Mouse (Mus musculus) liver, embryonic 14.5 days (tissue): ENCODE results near the gene Itsn2. TPM values are rescaled to one million over a fixed set of nuclear protein-coding genes. Genes with fewer than 3 reads are reported as not detected.
A peak's percentile ranks its signal among the peaks of the same experiment; 100 is the strongest.

Experiments used
- ATAC-seq: fragments of 200-750 bp; cut with Nextera tagmentation; 2 replicates; pipeline ENCODE4 v1.8.0; 2017; ENCODE audit warnings: moderate number of reproducible peaks, mild to moderate bottlenecking, moderate library complexity; ENCODE audit not compliant: insufficient read depth
- DNase-seq, 3 experiments: peaks; one replicate each; pipeline ENCODE4 v3.0.0-alpha.2; 2012 to 2013; ENCODE audit warnings: low read depth in 3 of 3, low spot score in 3 of 3
- H3K27ac ChIP-seq: fragments of 300-500 bp; sonication (generic); 2 replicates; pipeline ENCODE4 v1.5.1; 2014; ENCODE audit warnings: moderate library complexity, mild to moderate bottlenecking, control low read depth, inconsistent platforms
- H3K27me3 ChIP-seq: fragments of 300-500 bp; sonication (generic); 2 replicates; pipeline ENCODE4 v1.6.1; 2014; ENCODE audit warnings: mild to moderate bottlenecking, low read length, moderate library complexity; ENCODE audit not compliant: control insufficient read depth, insufficient read depth
- H3K36me3 ChIP-seq: fragments of 300-500 bp; sonication (generic); replicated peaks from 2 replicates; pipeline ENCODE4 v1.6.1; 2014; ENCODE audit warnings: low read depth; ENCODE audit not compliant: control insufficient read depth, insufficient read depth
- H3K4me1 ChIP-seq, 2 experiments: fragments of 200-500 bp in 1 of 2; fragments of 300-500 bp in 1 of 2; sonication (generic) in 1 of 2; replicated peaks; 2 replicates each; pipeline ENCODE4 v1.6.1; 2012 to 2014; ENCODE audit warnings: antibody characterized with exemption in 1 of 2, inconsistent platforms in 1 of 2, low read length in 1 of 2; ENCODE audit not compliant: control insufficient read depth in 2 of 2, insufficient read depth in 2 of 2
- H3K4me2 ChIP-seq: fragments of 300-500 bp; sonication (generic); 2 replicates; pipeline ENCODE4 v1.6.1; 2014; ENCODE audit warnings: low read depth, mild to moderate bottlenecking, control low read depth, moderate library complexity
- H3K4me3 ChIP-seq, 2 experiments: fragments of 200-500 bp in 1 of 2; fragments of 300-500 bp in 1 of 2; sonication (generic) in 1 of 2; 2 replicates each; pipeline ENCODE4 v1.5.1; 2012 to 2014; ENCODE audit warnings: low read depth in 2 of 2, low read length in 2 of 2, mild to moderate bottlenecking in 2 of 2, control low read depth in 1 of 2, inconsistent platforms in 1 of 2, moderate library complexity in 1 of 2; ENCODE audit not compliant: insufficient read depth in 1 of 2
- H3K9ac ChIP-seq: fragments of 300-500 bp; sonication (generic); replicated peaks from 2 replicates; pipeline ENCODE4 v1.6.1; 2014; ENCODE audit warnings: mild to moderate bottlenecking, control low read depth, moderate library complexity
- H3K9me3 ChIP-seq: fragments of 300-500 bp; sonication (generic); 2 replicates; pipeline ENCODE4 v1.6.1; 2016; ENCODE audit warnings: low read length, mixed read lengths; ENCODE audit not compliant: control insufficient read depth
- CTCF ChIP-seq: IDR thresholded peaks from 2 replicates; pipeline ENCODE4 v1.5.1; 2016; ENCODE audit warnings: antibody characterized with exemption, low read depth, control low read depth
- EP300 ChIP-seq: IDR thresholded peaks from 2 replicates; pipeline ENCODE4 v1.6.1; 2016; ENCODE audit warnings: antibody characterized with exemption, low read depth
- WGBS: fragments of 180-500 bp; shearing (Covaris S2); extraction: QIAGEN DNeasy Blood & Tissue Kit; methylation state at CpG from one replicate; pipeline ENCODE4 v1.1.7; 2014; ENCODE audit not compliant: insufficient replicate concordance; 5-methylcytosine and 5-hydroxymethylcytosine counted together
- polyA plus RNA-seq, 2 experiments: library from polyadenylated mRNA; depleted of rRNA in 1 of 2; stranded (reverse) in 1 of 2; unstranded in 1 of 2; fragments of >200 nt; fragmentation: Nextera tagmentation in 1 of 2; extraction: Ambion mirVana in 1 of 2; gene quantifications; 2 replicates each; pipeline versions ENCODE4 v1.2.1 to v1.2.3; 2012 to 2014

Gene Itsn2
- polyA plus RNA-seq, 2 experiments, result 13.2 to 22.5 TPM

DNA sequence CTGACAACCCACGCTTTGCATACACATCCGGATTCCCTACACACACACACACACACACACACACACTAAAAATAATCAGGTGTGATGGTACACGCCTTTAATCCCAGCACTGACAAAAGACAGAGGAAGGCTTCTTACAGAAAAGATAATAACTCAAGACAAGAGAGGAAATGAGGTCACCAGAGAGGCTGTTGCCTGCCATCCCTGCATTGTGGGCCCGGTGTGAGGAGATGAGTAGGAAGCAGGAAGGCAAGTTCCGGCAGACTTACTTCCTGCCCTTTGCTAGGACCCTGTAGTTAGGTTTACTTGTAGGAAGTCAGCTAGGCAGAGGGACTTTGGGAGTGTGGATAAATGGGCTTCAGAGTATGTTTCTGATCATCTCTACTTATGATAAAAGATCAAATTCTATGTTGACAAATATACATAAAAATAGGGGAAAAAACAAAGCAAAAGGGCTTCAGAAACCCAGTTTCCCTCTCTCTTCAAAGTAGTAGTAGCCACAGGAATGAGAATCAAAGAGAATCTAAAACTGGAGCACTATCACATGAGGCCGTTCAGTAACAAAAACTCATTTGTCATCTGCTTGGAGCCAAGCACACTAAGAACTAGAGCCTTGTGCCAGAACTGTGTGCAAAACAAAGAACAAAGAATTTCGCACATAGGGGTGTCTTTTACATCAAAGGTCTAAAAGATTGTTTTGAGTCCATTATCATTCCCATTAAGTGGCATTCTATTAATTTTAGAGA, 72.7 kb downstream of the Itsn2 start:
- peaks cover 17% of the 10 kb centered on the region for H3K36me3 ChIP-seq
- H3K9me3 ChIP-seq, result no peaks in the 10 kb centered on the region
- WGBS, result 64% methylated on average over 7 of the region's 7 CpGs
- ATAC-seq, result no peak
- no peak for TF ChIP-seq EP300
- no peak for TF ChIP-seq CTCF
- H3K9ac ChIP-seq, result no peak overlapping the region
- no peaks in the 10 kb centered on the region for H3K4me1 ChIP-seq
- no peak overlapping the region for H3K4me2 ChIP-seq
- no peak overlapping the region for H3K4me3 ChIP-seq
- H3K27ac ChIP-seq, result no peak overlapping the region
- no peaks in the 10 kb centered on the region for H3K27me3 ChIP-seq
- no peak for DNase-seq

DNA sequence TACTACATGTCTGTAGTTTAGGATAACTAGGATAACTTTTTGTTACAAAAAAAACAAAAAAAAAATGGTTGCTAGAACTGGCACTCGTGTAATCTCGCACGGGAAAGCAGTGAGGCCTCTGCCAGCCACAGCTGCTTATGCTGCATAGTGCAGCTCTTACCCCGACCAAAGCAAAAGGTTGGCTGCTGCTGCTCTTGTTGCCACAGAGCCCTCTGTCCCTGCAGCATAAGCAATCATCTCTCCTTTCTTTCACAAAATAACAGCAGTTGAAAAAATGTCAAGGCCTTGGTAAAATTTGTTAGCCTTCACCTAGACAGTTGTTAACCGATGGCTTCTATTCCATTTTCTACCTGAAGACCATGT, 73.2 kb downstream of the Itsn2 start:
- Histone ChIP-seq H3K4me3 (no peak overlapping the region), H3K9ac (no peak overlapping the region), H3K27ac (no peak overlapping the region), H3K4me1 (no peaks in the 10 kb centered on the region), H3K9me3 (no peaks in the 10 kb centered on the region), H3K4me2 (no peak overlapping the region), H3K36me3 (peaks cover 14% of the 10 kb centered on the region), H3K27me3 (no peaks in the 10 kb centered on the region)
- ATAC-seq, result no peak
- TF ChIP-seq EP300 (no peak), CTCF (no peak)
- 85% methylated on average over 5 of the region's 5 CpGs for WGBS
- no peak for DNase-seq

DNA sequence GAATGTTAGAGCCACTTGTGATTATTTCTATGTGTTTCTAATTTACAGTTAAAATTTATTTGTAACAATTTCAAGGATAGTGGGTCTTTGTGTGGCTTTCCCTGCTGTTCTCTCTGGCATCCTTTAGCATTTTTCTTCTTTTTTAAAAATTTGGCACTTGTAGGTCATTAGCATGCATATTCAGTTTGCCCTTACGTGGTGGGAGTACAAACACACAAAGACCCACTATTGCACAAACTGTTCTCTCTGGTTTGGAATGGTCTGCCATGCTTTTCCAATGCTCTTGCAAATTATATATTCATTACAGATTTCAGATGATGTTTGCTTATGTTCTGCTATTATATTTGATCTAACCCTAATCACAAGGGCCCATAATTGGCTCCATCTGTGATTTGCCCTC, 83.9 kb downstream of the Itsn2 start:
- no peak for DNase-seq
- no peak for ATAC-seq
- Histone ChIP-seq H3K4me2 (no peak overlapping the region), H3K27ac (no peak overlapping the region), H3K36me3 (peaks cover 22% of the 10 kb centered on the region), H3K4me1 (peaks cover 16 to 18% of the 10 kb centered on the region in 2 experiments), H3K27me3 (no peaks in the 10 kb centered on the region), H3K9ac (no peak overlapping the region), H3K9me3 (no peaks in the 10 kb centered on the region), H3K4me3 (no peak overlapping the region)
- no peak for TF ChIP-seq EP300
- TF ChIP-seq CTCF, result no peak
- WGBS, result 67% methylated on average over 1 of the region's 1 CpGs

DNA sequence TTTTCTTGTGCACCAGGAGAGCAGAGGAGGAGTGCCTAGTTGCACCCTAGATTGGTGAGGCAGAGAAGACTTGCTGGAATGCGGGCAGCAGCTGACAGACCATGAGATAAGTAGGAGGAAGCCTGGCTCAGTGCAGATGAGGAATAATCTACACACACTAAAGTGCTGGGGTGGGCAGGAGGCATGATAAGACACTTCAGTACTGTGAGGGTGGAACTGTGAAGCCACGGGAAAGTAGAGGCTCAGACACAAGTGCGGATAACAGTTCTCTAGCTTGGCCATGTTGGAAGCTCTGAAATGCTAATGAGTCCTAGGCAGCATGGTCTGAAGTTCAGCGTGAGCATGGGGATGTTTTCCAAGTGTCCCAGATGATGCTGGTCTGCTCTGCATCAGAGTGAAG, 87.5 kb downstream of the Itsn2 start:
- Histone ChIP-seq H3K27ac (peak overlapping the region; percentile 77), H3K4me3 (peak overlapping the region; percentile 51 to 59), H3K4me2 (peak overlapping the region; percentile 66), H3K36me3 (peaks cover 9% of the 10 kb centered on the region; the same call in 1 of the 2 replicates), H3K4me1 (peaks cover 22 to 23% of the 10 kb centered on the region in 2 experiments), H3K27me3 (no peaks in the 10 kb centered on the region), H3K9ac (peak overlapping the region; percentile 66), H3K9me3 (no peaks in the 10 kb centered on the region)
- no peak for TF ChIP-seq CTCF
- peak; percentile 97 for TF ChIP-seq EP300
- peak; percentile 72 to 80 (median 78) for DNase-seq
- WGBS, result 21% methylated on average over 4 of the region's 4 CpGs
- ATAC-seq, result peak; percentile 99

DNA sequence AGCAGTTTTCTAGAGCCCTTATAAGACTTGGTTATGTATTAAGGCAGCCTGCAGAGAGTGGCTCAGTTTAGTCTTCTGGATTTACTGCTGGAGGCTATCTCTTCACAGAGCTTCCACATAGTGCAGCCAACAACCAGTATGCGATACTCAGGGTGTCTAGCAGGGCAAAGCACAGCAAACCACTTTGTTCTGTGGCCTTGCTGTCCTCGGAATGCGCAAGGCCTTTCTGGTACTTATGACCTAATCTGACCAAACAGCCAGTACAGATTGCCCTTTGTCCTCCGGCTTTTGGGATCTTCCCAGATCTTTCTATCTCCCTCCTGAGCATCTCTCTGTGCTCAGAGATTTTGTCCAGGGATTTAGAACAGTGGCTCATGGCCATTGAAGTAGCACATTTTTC, 93.0 kb downstream of the Itsn2 start:
- H3K36me3 ChIP-seq, result no peaks in the 10 kb centered on the region; the same call in 1 of the 2 replicates
- no peaks in the 10 kb centered on the region for H3K27me3 ChIP-seq
- no peak overlapping the region for H3K9ac ChIP-seq
- H3K4me1 ChIP-seq, result peaks cover 13 to 19% of the 10 kb centered on the region in 2 experiments
- no peak overlapping the region for H3K4me2 ChIP-seq
- H3K9me3 ChIP-seq, result no peaks in the 10 kb centered on the region
- ATAC-seq, result no peak
- no peak for DNase-seq
- H3K4me3 ChIP-seq, result no peak overlapping the region
- TF ChIP-seq CTCF (no peak), EP300 (no peak)
- no peak overlapping the region for H3K27ac ChIP-seq
- 73% methylated on average over 4 of the region's 4 CpGs for WGBS
